Mouse (Mus musculus) kidney, postnatal 0 days (tissue): ENCODE measurements at regions not wholly inside any gene's neighbourhood (a gene's known extent, or its start where the extent isn't known, plus 50 kb on each side); places are given as distances from the start of the nearest gene placed in this dataset.
A peak's percentile ranks its signal among the peaks of the same experiment; 100 is the strongest.

Experiments used
- ATAC-seq: fragments of 200-750 bp; cut with Nextera tagmentation; replicated peaks from 2 replicates; pipeline ENCODE4 v1.8.0; 2017; ENCODE audit warnings: low read depth, moderate number of reproducible peaks, moderate TSS enrichment, moderate library complexity; ENCODE audit not compliant: low FRiP score
- DNase-seq: peaks from one replicate; pipeline ENCODE4 v3.0.0-alpha.2; 2016; ENCODE audit warnings: low spot score
- H3K27ac ChIP-seq: fragments of 300-500 bp; sonication (generic); 2 replicates; pipeline ENCODE4 v1.5.1; 2014; ENCODE audit warnings: mild to moderate bottlenecking
- H3K27me3 ChIP-seq: fragments of 300-500 bp; sonication (generic); 2 replicates; pipeline ENCODE4 v1.6.1; 2014; ENCODE audit warnings: low read length, mixed read lengths; ENCODE audit not compliant: insufficient read depth
- H3K36me3 ChIP-seq: fragments of 300-500 bp; sonication (generic); 2 replicates; pipeline ENCODE4 v1.6.1; 2014; ENCODE audit warnings: low read length, mixed read lengths; ENCODE audit not compliant: insufficient read depth
- H3K4me1 ChIP-seq: fragments of 300-500 bp; sonication (generic); replicated peaks from 2 replicates; pipeline ENCODE4 v1.6.1; 2014; ENCODE audit warnings: antibody characterized with exemption, low read length, mixed read lengths; ENCODE audit not compliant: insufficient read depth
- H3K4me2 ChIP-seq: fragments of 300-500 bp; sonication (generic); 2 replicates; pipeline ENCODE4 v1.6.1; 2014; ENCODE audit warnings: mild to moderate bottlenecking, low read length, moderate library complexity, mixed read lengths
- H3K4me3 ChIP-seq: fragments of 300-500 bp; sonication (generic); replicated peaks from 2 replicates; pipeline ENCODE4 v1.5.1; 2014; ENCODE audit warnings: low read depth, low read length
- H3K9ac ChIP-seq: fragments of 300-500 bp; sonication (generic); 2 replicates; pipeline ENCODE4 v1.6.1; 2014; ENCODE audit warnings: low read depth, low read length
- H3K9me3 ChIP-seq: fragments of 300-500 bp; sonication (generic); replicated peaks from 2 replicates; pipeline ENCODE4 v1.6.1; 2016; ENCODE audit warnings: low read length, inconsistent platforms, mixed read lengths
- CTCF ChIP-seq: IDR thresholded peaks from 2 replicates; pipeline ENCODE4 v1.5.1; 2016; ENCODE audit warnings: antibody characterized with exemption, low read depth, mild to moderate bottlenecking, moderate library complexity
- WGBS: fragments of 180-500 bp; shearing (Covaris S2); extraction: QIAGEN DNeasy Blood & Tissue Kit; methylation state at CpG from one replicate; pipeline ENCODE4 v1.1.7; 2014; 5-methylcytosine and 5-hydroxymethylcytosine counted together

DNA sequence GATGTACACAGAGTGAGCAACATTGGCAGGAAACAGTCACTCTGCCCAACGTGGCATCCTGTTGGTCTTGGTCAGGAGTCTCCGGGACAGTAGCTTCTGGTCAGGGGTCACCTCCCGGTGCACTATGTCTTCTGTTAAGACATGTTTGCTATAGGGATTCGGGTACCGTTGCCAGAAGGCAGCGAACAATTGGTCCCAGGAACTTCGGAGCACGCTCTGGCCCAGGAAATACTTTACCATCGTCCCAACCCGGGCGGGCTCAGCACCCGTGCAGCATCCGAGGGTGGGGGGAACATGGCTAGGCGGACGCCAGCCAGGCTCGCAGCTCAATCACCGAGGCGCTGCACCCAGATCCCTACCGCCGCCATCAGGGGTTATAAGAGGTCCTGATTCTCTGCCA, 80.6 kb upstream of the Adam23 start:
- no peak overlapping the region for H3K4me3 ChIP-seq
- DNase-seq = no peak
- H3K9ac ChIP-seq = no peak overlapping the region
- no peaks in the 10 kb centered on the region for H3K4me1 ChIP-seq
- no peak overlapping the region for H3K27ac ChIP-seq
- no peaks in the 10 kb centered on the region for H3K9me3 ChIP-seq
- ATAC-seq = no peak
- H3K36me3 ChIP-seq = no peaks in the 10 kb centered on the region
- 91% methylated on average over 20 of the region's 20 CpGs for WGBS
- TF ChIP-seq CTCF = no peak
- H3K27me3 ChIP-seq = no peaks in the 10 kb centered on the region
- H3K4me2 ChIP-seq = no peak overlapping the region

DNA sequence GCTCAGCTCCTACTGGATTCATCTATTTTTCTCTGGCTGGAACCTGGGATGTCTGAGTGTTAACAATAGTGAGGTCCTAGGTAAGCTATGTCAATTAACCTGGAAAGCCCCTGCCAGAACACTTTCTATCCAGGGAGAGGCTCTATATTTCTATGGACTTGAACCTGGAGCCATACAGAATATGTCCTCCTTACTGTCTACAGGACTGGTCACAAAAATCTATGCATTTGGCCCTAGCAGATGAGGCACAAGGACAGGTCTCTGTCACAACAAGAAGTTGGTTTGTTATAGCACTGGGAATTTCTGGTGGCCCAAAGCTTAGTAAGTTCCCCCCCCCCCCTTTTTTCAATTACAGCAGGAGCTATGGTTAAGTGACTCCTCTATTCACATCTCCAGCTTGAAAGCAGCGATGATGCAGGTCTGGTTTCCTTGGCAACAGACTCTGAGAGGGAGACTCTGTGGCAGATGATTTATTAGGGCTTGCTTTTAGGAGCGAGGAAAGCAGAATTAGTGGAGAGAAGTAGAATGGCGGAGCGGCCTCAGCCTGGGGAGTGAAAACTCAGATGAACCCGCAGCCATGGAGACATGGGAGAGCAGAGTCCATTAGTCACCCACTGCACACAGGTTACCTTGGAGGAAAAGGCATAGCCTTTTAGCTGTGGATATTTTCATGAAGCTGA, 77.9 kb upstream of the Adam23 start:
- no peaks in the 10 kb centered on the region for H3K9me3 ChIP-seq
- H3K4me3 ChIP-seq = no peak overlapping the region
- TF ChIP-seq CTCF = no peak
- no peak overlapping the region for H3K4me2 ChIP-seq
- H3K4me1 ChIP-seq = no peaks in the 10 kb centered on the region
- no peak overlapping the region for H3K9ac ChIP-seq
- no peak overlapping the region for H3K27ac ChIP-seq
- no peaks in the 10 kb centered on the region for H3K27me3 ChIP-seq
- WGBS = 16% methylated on average over 5 of the region's 5 CpGs
- DNase-seq (peak; percentile 29), ATAC-seq (peak; percentile 36; the same call in 1 of the 2 replicates)
- no peaks in the 10 kb centered on the region for H3K36me3 ChIP-seq

GRCm38 (mm10) chr1:63368921-63369320, 76.8 kb upstream of the Adam23 start:
- H3K9me3 ChIP-seq = no peaks in the 10 kb centered on the region
- TF ChIP-seq CTCF = no peak
- no peaks in the 10 kb centered on the region for H3K36me3 ChIP-seq
- H3K4me1 ChIP-seq = no peaks in the 10 kb centered on the region
- no peak overlapping the region for H3K4me3 ChIP-seq
- H3K9ac ChIP-seq = no peak overlapping the region
- DNase-seq (no peak), ATAC-seq (no peak)
- H3K27ac ChIP-seq = no peak overlapping the region
- no peak overlapping the region for H3K4me2 ChIP-seq
- 89% methylated on average over 3 of the region's 3 CpGs for WGBS
- H3K27me3 ChIP-seq = no peaks in the 10 kb centered on the region

DNA sequence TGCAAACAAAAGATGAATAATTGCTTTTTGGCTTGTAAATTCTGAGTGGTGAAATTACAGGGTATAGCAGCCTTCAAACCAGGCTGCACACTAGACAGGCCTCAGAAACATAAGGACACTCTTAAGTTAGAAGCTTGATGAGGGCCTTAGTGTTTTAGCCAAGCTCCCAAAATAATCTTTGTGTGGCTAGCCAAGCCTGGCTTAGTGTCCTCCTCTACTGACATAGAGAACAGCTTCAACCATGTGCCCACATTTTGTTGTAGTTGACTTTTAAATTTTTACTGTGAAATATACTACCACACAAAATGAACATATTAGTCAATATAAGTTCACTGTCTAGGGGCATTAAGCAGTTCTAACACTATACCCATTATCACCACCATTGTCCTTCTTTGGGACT, 76.1 kb upstream of the Adam23 start:
- no peaks in the 10 kb centered on the region for H3K4me1 ChIP-seq
- no peak overlapping the region for H3K4me3 ChIP-seq
- TF ChIP-seq CTCF = no peak
- H3K27ac ChIP-seq = no peak overlapping the region
- no peak for ATAC-seq
- no peak overlapping the region for H3K9ac ChIP-seq
- H3K4me2 ChIP-seq = no peak overlapping the region
- no peaks in the 10 kb centered on the region for H3K9me3 ChIP-seq
- DNase-seq = no peak
- no peaks in the 10 kb centered on the region for H3K27me3 ChIP-seq
- no peaks in the 10 kb centered on the region for H3K36me3 ChIP-seq

DNA sequence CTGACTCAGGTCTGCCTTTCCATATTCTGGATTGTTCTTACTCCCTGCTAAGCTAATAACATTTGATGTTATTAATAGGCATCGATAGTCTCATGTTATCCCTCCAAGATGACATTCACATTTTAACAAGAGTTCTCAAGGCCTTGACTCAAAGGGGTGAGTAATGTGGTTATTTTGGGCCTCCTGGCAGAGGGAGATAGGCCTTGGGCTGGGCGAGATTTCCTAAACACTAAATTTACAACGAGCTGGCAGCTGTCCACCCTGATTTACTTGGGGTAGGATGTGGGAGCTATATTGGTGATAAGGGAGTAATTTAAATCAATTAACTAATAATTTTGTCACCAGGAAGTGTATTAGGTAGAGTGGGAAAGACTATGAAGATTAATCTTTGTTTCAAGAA, 62.6 kb upstream of the Adam23 start:
- no peak for ATAC-seq
- Histone ChIP-seq H3K4me3 (no peak overlapping the region), H3K27me3 (no peaks in the 10 kb centered on the region), H3K36me3 (no peaks in the 10 kb centered on the region), H3K4me1 (no peaks in the 10 kb centered on the region), H3K27ac (no peak overlapping the region), H3K4me2 (no peak overlapping the region), H3K9me3 (no peaks in the 10 kb centered on the region), H3K9ac (no peak overlapping the region)
- no peak for DNase-seq
- no peak for TF ChIP-seq CTCF
- WGBS = 59% methylated on average over 3 of the region's 3 CpGs

GRCm38 (mm10) chr1:63385116-63385515, 60.6 kb upstream of the Adam23 start:
- ATAC-seq = no peak
- 25% methylated on average over 2 of the region's 2 CpGs for WGBS

DNA sequence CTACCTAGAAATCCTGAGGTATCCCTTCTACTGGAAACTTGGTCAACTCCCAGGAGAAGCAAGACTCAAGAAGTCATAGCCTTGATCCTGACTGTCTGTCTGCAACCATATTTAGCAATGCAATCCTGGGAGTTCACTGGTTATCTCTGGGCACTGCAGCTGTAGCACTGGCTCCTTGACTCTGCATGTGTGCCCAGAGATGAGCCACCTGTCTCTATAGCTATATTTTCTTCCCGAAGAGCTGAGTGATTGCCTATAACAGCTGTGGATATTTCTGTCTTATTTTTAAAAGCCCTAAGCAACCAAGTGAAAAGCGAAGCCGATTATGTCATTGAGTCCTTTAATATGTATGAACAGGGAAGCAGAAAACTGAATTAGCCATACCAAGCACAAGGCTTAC, 50.3 kb upstream of the Adam23 start:
- Histone ChIP-seq H3K27me3 (no peaks in the 10 kb centered on the region), H3K36me3 (no peaks in the 10 kb centered on the region), H3K27ac (no peak overlapping the region), H3K4me3 (no peak overlapping the region), H3K9me3 (no peaks in the 10 kb centered on the region), H3K4me2 (no peak overlapping the region), H3K9ac (no peak overlapping the region), H3K4me1 (no peaks in the 10 kb centered on the region)
- ATAC-seq = no peak
- no peak for TF ChIP-seq CTCF
- WGBS = 89% methylated on average over 3 of the region's 3 CpGs
- no peak for DNase-seq

More at GRCm38 (mm10) chr1:63385116-63385515, 60.6 kb upstream of the Adam23 start:
- Histone ChIP-seq H3K9me3 (no peaks in the 10 kb centered on the region), H3K27me3 (no peaks in the 10 kb centered on the region), H3K27ac (no peak overlapping the region), H3K4me3 (no peak overlapping the region), H3K4me1 (no peaks in the 10 kb centered on the region), H3K36me3 (no peaks in the 10 kb centered on the region), H3K9ac (no peak overlapping the region), H3K4me2 (no peak overlapping the region)
- TF ChIP-seq CTCF = no peak
- no peak for DNase-seq
